Mouse (Mus musculus): Measurements from ENCODE around the gene Crcp.

Gene Crcp

DNA sequence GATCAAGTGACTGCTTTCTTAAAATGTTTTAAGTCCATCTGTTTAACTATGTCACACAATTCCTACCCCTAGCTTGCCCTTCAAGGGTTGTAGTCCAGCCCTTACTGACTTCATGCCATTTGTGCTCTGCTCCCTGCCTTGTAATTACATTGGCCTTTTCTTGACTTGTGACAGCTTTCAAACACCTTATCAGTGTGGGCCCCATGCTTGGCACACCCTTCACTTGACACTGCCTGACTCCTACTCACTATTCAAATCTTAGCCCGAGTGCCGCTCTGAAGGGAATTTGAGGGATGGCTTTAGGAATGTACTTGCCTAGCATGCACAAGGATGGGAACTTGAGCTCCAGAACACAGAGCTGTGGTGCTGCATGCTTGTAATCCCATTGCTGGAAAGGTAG lies 68.7 kb downstream of the Crcp start:
- DNase-seq: no peak

DNA sequence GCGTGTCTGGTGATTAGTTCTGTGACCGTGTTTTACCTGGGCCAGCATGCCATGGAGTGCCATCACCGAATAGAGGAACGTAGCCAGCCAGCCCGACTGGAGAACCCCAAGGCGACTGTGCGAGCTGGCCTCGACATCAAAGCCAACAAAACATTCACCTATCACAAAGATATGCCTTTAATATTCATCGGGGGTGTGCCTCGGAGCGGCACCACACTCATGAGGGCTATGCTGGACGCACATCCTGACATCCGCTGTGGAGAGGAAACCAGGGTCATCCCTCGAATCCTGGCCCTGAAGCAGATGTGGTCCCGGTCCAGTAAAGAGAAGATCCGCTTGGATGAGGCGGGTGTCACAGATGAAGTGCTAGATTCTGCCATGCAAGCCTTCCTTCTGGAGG lies 72.6 kb downstream of the Crcp start:
- DNase-seq: no peak

DNA sequence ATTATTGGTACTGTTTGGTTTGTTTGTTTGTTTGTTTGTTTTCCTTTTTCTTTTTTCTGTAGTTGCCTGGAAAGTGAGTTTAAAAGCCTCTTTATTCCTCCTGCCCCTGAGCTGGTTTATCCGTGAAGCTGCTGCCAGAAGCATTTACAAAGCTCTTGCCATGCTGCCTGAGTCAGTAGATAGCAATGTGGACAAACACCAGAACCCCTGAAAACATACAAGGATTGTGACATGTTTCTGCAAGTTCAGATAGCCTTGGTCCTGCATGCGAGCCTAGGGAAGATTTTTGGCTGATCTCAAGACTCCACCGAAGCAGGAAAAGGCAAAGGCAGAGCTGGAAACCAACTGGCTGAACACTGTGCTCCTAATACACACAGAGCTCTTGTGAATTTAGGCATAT lies 80.3 kb downstream of the Crcp start:
- DNase-seq: no peak
